ENCODE assay signal across 9 mouse cellular contexts in genomic region chr2:158652985-158653384, GRCm38 (mm10). TPM values are rescaled to one million over a fixed set of nuclear protein-coding genes. Genes with fewer than 3 reads are reported as not detected.
DNase-seq lines count a peak whose midpoint lies in the region; ATAC-seq and TF ChIP-seq lines count a peak whose summit lies in the region.
"Had no signal": no experiment of that assay in that cellular context is flagged by ENCODE, and none has a peak within 500 bp of the region (broad histone marks: within the 10 kb centered on the region; RNA-seq: fewer than 3 reads in every experiment).

No protein-coding gene starts in this region.

- H3K9me3 ChIP-seq in MEL (replicated peaks; ENCODE audit: insufficient read depth, low read length), result no peaks in the 10 kb centered on the region
- no peaks in the 10 kb centered on the region for H3K9me3 ChIP-seq in forebrain, embryonic 13.5 days (replicated peaks)

- no peaks in the 10 kb centered on the region; a peak in 1 of 4 replicates for H3K27me3 ChIP-seq in MEL (ENCODE audit: control insufficient read depth in 1 of 2, insufficient read depth in 2 of 2, low read length in 2 of 2)
- H3K27me3 ChIP-seq in forebrain, embryonic 13.5 days, result 0 out of 2 replicates have a peak, but pooled peaks cover 5% of the 10 kb centered on the region

- TF ChIP-seq EP300 in MEL (IDR thresholded peaks at IDR 0.05; ENCODE audit: low read depth in 1 of 2, low read length in 2 of 2), result no peak

- peak; percentile 47; the same call in 1 of the 2 replicates for ATAC-seq in cerebellum, adult (ENCODE audit: insufficient number of reproducible peaks, low FRiP score, low TSS enrichment)
- peak; percentile 63 for ATAC-seq in forebrain, embryonic 13.5 days
- peak; percentile 19 to 68; a peak in 3 of 4 replicates for ATAC-seq in hematopoietic stem cell, adult 5-6 weeks (replicated peaks in 1 of 2; ENCODE audit: insufficient read depth in 1 of 2, low FRiP score in 2 of 2, low TSS enrichment in 1 of 2, low read depth in 1 of 2, poor library complexity in 2 of 2, severe bottlenecking in 2 of 2)

- WGBS in forebrain, embryonic 13.5 days, result 5% methylated on average over 4 of the region's 4 CpGs

- H3K79me2 ChIP-seq in MEL (ENCODE audit: control insufficient read depth, insufficient read depth, low read length, poor library complexity), result no peaks in the 10 kb centered on the region

- peak; percentile 56 to 70 (median 65) for TF ChIP-seq CTCF in MEL (IDR thresholded peaks at IDR 0.05 in 2 of 3, conservative IDR thresholded peaks at IDR 0.05 in 1 of 3; ENCODE audit: control insufficient read depth in 1 of 3, insufficient read depth in 1 of 3, low read depth in 2 of 3, low read length in 3 of 3, poor library complexity in 1 of 3, severe bottlenecking in 1 of 3)

- peak; percentile 78 for DNase-seq in MEL (ENCODE audit: low read depth, low spot score)
- DNase-seq in layer of hippocampus, adult 8-10 months (ENCODE audit: low spot score in 2 of 2), result peak; percentile 72 to 87
- DNase-seq in lung, postnatal 36 days, result peak; percentile 91
- peak; percentile 85 for DNase-seq in retina, postnatal 1 day
- peak; percentile 74 to 80 for DNase-seq in thymus, postnatal 36 days

- TF ChIP-seq POLR2A in MEL (IDR thresholded peaks at IDR 0.05; ENCODE audit: control insufficient read depth in 1 of 2, insufficient read depth in 1 of 2, low read depth in 1 of 2, low read length in 2 of 2, poor library complexity in 1 of 2), result no peak

- no peak overlapping the region for H3K4me3 ChIP-seq in MEL (ENCODE audit: control insufficient read depth in 1 of 2, insufficient read depth in 1 of 2, low read depth in 2 of 2, low read length in 2 of 2)
- no peak overlapping the region for H3K4me3 ChIP-seq in forebrain, embryonic 13.5 days

- H3K4me2 ChIP-seq in forebrain, embryonic 13.5 days, result no peak overlapping the region

- H3K4me1 ChIP-seq in MEL (ENCODE audit: control insufficient read depth in 1 of 2, insufficient read depth in 2 of 2, low read length in 2 of 2), result no peaks in the 10 kb centered on the region
- H3K4me1 ChIP-seq in forebrain, embryonic 13.5 days, result no peaks in the 10 kb centered on the region

- no peak overlapping the region for H3K27ac ChIP-seq in MEL (ENCODE audit: control insufficient read depth, low read depth, low read length)
- no peak overlapping the region for H3K27ac ChIP-seq in forebrain, embryonic 13.5 days

- peak; percentile 69 for TF ChIP-seq RAD21 in MEL (IDR thresholded peaks at IDR 0.05; ENCODE audit: low read depth, low read length)

- no peak overlapping the region for H3K9ac ChIP-seq in MEL (ENCODE audit: control insufficient read depth, low read depth, low read length, poor library complexity, severe bottlenecking)
- no peak overlapping the region for H3K9ac ChIP-seq in forebrain, embryonic 13.5 days

- no peaks in the 10 kb centered on the region for H3K36me3 ChIP-seq in MEL (ENCODE audit: control insufficient read depth in 1 of 2, insufficient read depth in 2 of 2, low read length in 2 of 2)
- H3K36me3 ChIP-seq in forebrain, embryonic 13.5 days (ENCODE audit: poor library complexity, severe bottlenecking), result no peaks in the 10 kb centered on the region

TF ChIP-seq in MEL, 35 proteins besides CTCF, POLR2A, EP300 and RAD21:
- peak; percentile 37; the same call in 1 of the 2 replicates for TF ChIP-seq MAFK (IDR thresholded peaks at IDR 0.05; ENCODE audit: borderline replicate concordance, low read depth, low read length)
- TF ChIP-seq SMC3 (IDR thresholded peaks at IDR 0.05; ENCODE audit: low read depth, low read length), result peak; percentile 73
- peak; percentile 67 for TF ChIP-seq ZC3H11A (IDR thresholded peaks at IDR 0.05; ENCODE audit: low read depth, low read length)
- TF ChIP-seq RCOR1 (IDR thresholded peaks at IDR 0.05; ENCODE audit: low read depth, low read length), result no peak
- no peak for TF ChIP-seq E2F4 (IDR thresholded peaks at IDR 0.05; ENCODE audit: borderline replicate concordance, low read depth, low read length)
- TF ChIP-seq NELFE (IDR thresholded peaks at IDR 0.05; ENCODE audit: low read depth, low read length), result no peak

RNA-seq across cellular contexts. Expression of gene Ppp1r16b, which starts 12.2 kb away (rescaled TPM):
- total RNA-seq in MEL (2012; rRNA removed), result under 0.01 and 0.03 TPM in 2 replicates
- polyA plus RNA-seq in MEL (2012; ENCODE audit: insufficient read depth in 1 of 2, insufficient read length in 2 of 2, low read depth in 1 of 2, low replicate concordance in 2 of 2, missing spikeins in 1 of 2), result under 1 TPM in 1 of 2 experiments, not detected in 1; 0.67 TPM
- 7.8 and 8.4 TPM in 2 replicates for polyA plus RNA-seq in forebrain, embryonic 13.5 days (2015; fragmentation: Nextera tagmentation; extraction: Ambion mirVana)
- total RNA-seq in hematopoietic stem cell, adult 5-6 weeks (2017), result 3.9 and 5.6 TPM in 2 replicates
- 100 to 1,000 TPM; 118 to 142 (median 128) TPM for total RNA-seq in layer of hippocampus, adult 8-10 months (2022)

RNA-seq across cellular contexts. Expression of gene Actr5, which starts 28.3 kb away (rescaled TPM):
- total RNA-seq in MEL (2012; rRNA removed), result 16.2 and 17.0 TPM in 2 replicates
- 10 to 100 TPM in 1 of 2 experiments, not detected in 1; 20.8 TPM for polyA plus RNA-seq in MEL (2012; ENCODE audit: insufficient read depth in 1 of 2, insufficient read length in 2 of 2, low read depth in 1 of 2, low replicate concordance in 2 of 2, missing spikeins in 1 of 2)
- 11.5 and 14.1 TPM in 2 replicates for polyA plus RNA-seq in forebrain, embryonic 13.5 days (2015; fragmentation: Nextera tagmentation; extraction: Ambion mirVana)
- total RNA-seq in hematopoietic stem cell, adult 5-6 weeks (2017), result 14.7 and 18.9 TPM in 2 replicates
- total RNA-seq in layer of hippocampus, adult 8-10 months (2022), result 10 to 100 TPM; 14.3 to 15.1 (median 14.7) TPM

RNA-seq across cellular contexts. Expression of gene Slc32a1, which starts 42.4 kb away (rescaled TPM):
- total RNA-seq in MEL (2012; rRNA removed), result not detected in 2 replicates
- polyA plus RNA-seq in MEL (2012; ENCODE audit: insufficient read depth in 1 of 2, insufficient read length in 2 of 2, low read depth in 1 of 2, low replicate concordance in 2 of 2, missing spikeins in 1 of 2), result not detected
- polyA plus RNA-seq in forebrain, embryonic 13.5 days (2015; fragmentation: Nextera tagmentation; extraction: Ambion mirVana), result 4.8 and 5.6 TPM in 2 replicates
- total RNA-seq in hematopoietic stem cell, adult 5-6 weeks (2017), result not detected in 2 replicates
- total RNA-seq in layer of hippocampus, adult 8-10 months (2022), result 10 to 100 TPM; 62.7 to 69.9 (median 64.8) TPM
- polyA plus RNA-seq: heart, embryonic 16.5 days had no signal

Comparison
In these comparisons a context has a peak if more than half of its experiments do, and no peak if none do; other contexts are left out.
1. RNA of gene Ppp1r16b, which starts 12.2 kb away (total RNA-seq): 118 to 142 TPM in layer of hippocampus, adult 8-10 months; 3.9 to 5.6 TPM in hematopoietic stem cell, adult 5-6 weeks and under 0.01 to 0.03 TPM in MEL; every median in the first group is over 10 times any median in the second.
2. RNA of gene Slc32a1, which starts 42.4 kb away (total RNA-seq): 62.7 to 69.9 TPM in layer of hippocampus, adult 8-10 months; not detected in MEL and not detected in hematopoietic stem cell, adult 5-6 weeks; every median in the first group is over 10 times any median in the second.
3. Peak in every context shown above with its lines, with median percentiles within 50 percentile points of each other: DNase-seq and ATAC-seq.